16 mouse cellular contexts compared by ENCODE assay signal in the genomic region with DNA sequence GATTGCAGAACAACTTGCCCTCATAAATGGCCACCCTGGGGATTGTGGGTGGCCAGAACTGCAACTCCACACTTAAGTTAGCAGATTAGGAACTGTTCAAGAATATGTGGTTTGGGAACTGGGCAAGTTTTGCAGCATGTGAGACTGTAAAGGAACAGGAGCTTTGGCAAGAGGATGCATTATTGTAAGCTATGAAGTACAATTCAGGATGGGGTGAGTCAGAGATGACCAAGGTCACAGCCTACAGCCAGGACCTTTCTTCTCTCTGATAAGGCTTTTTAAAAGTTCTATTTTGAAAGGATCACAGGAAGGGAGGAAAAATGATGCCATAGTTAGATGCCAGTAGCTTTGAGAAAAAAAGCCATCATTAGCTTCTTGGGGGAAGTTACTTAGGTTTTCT. TPM values are rescaled to one million over a fixed set of nuclear protein-coding genes. Genes with fewer than 3 reads are reported as not detected.
DNase-seq lines count a peak whose midpoint lies in the region.
"Had no signal": no experiment of that assay in that cellular context is flagged by ENCODE, and none has a peak within 500 bp of the region (broad histone marks: within the 10 kb centered on the region; RNA-seq: fewer than 3 reads in every experiment).

No protein-coding gene starts in this region.

- DNase-seq in 3T3-L1 (ENCODE audit: low read depth, low spot score) (peak; percentile 52), 416B (ENCODE audit: low read depth) (peak; percentile 25)
- DNase-seq in adrenal gland, adult 8-10 months, result peak; percentile 42
- DNase-seq in adrenal gland, postnatal 25 days, result peak; percentile 41
- DNase-seq in embryo, embryonic 10 days (ENCODE audit: low spot score), result no peak
- DNase-seq in cerebellum, adult 11-12 months, result no peak
- DNase-seq in gastrocnemius, postnatal 10 days, result no peak
- DNase-seq: B cell, adult 2 months; cerebellum, adult 18-20 months; cerebellum, adult 9-11 months; cerebellum, postnatal 25 days; embryo, embryonic 11 days; gastrocnemius, postnatal 36 days; heart, adult 2 months; kidney, adult 11 months; kidney, adult 8-10 months had no signal

RNA-seq across cellular contexts. Expression of a gene that starts 48.2 kb away (rescaled TPM):
- 100 to 1,000 TPM in 2 of 4 experiments, 10 to 100 TPM in 2; 95.9 to 132 (median 106) TPM for total RNA-seq in adrenal gland, adult 8-10 months (2022)
- 94.4 and 105 TPM in 2 replicates for total RNA-seq in adrenal gland, postnatal 25 days (2021)
- 100 to 1,000 TPM; 108 to 111 TPM for total RNA-seq in gastrocnemius, postnatal 10 days (2021)

Comparison
In these comparisons a context has a peak if more than half of its experiments do, and no peak if none do; other contexts are left out.
1. DNase-seq: peak in 3T3-L1 (single experiment), 416B (single experiment), adrenal gland, adult 8-10 months (single experiment) and adrenal gland, postnatal 25 days (single experiment); none in embryo, embryonic 10 days (single experiment), cerebellum, adult 11-12 months (single experiment) and gastrocnemius, postnatal 10 days (single experiment).